Mouse (Mus musculus) spleen, adult 12 weeks (tissue): ENCODE data around the gene Srgap3.

Experiments
- DNase-seq: peaks from one replicate; pipeline ENCODE4 v3.0.0; 2022; ENCODE audit warnings: low spot score

The Srgap3 gene

GRCm38 (mm10) chr6:112686485-112686884 lies 260.6 kb downstream of the Srgap3 start:
- no peak for DNase-seq

GRCm38 (mm10) chr6:112684065-112684464 lies 263.0 kb downstream of the Srgap3 start:
- DNase-seq, result no peak
